ENCODE assay signal across 17 mouse cellular contexts in genomic region chrX:5765702-5766101, GRCm38 (mm10).
DNase-seq lines count a peak whose midpoint lies in the region; TF ChIP-seq lines count a peak whose summit lies in the region.
"Had no signal": no experiment of that assay in that cellular context is flagged by ENCODE, and none has a peak within 500 bp of the region (broad histone marks: within the 10 kb centered on the region; RNA-seq: fewer than 3 reads in every experiment).

No protein-coding gene starts in this region.

- no peak overlapping the region for H3K27ac ChIP-seq in left cerebral cortex, adult 2 months
- H3K27ac ChIP-seq: embryonic facial prominence, embryonic 13.5 days; forebrain, embryonic 13.5 days; gastrocnemius, adult 2 months; hindbrain, embryonic 10.5 days; hindbrain, embryonic 14.5 days had no signal

- DNase-seq in frontal cortex, adult 2 months (ENCODE audit: extremely low spot score in 1 of 2, low spot score in 1 of 2), result peak; percentile 7 to 31
- DNase-seq in frontal cortex, postnatal 14 days (ENCODE audit: low spot score in 2 of 2), result no peak
- peak; percentile 4 to 11 for DNase-seq in left cerebral cortex, adult 9 months (ENCODE audit: low spot score in 2 of 2)
- DNase-seq in left cerebral cortex, adult 2 months (ENCODE audit: extremely low spot score in 1 of 2, low spot score in 2 of 2), result no peak
- peak; percentile 4 for DNase-seq in right cerebral cortex, postnatal 25 days
- DNase-seq in right cerebral cortex, postnatal 14 days, result no peak
- DNase-seq: adrenal gland, postnatal 14 days; cerebellum, adult 18-20 months; cerebellum, adult 9-11 months; cerebellum, postnatal 36 days; gastrocnemius, adult 2 months; gastrocnemius, postnatal 25 days had no signal

- no peak overlapping the region for H3K4me3 ChIP-seq in left cerebral cortex, adult 2 months
- H3K4me3 ChIP-seq: embryonic facial prominence, embryonic 13.5 days; forebrain, embryonic 13.5 days; gastrocnemius, adult 2 months; heart, embryonic 12.5 days; hindbrain, embryonic 10.5 days had no signal

- no peak for TF ChIP-seq CTCF in left cerebral cortex, adult 2 months (IDR thresholded peaks at IDR 0.05)

- intact Hi-C loops in left cerebral cortex, adult 2 months (cut with DNase I), result no loop called here

Comparison
In these comparisons a context has a peak if more than half of its experiments do, and no peak if none do; other contexts are left out.
1. DNase-seq: peak in frontal cortex, adult 2 months (2 of 2), left cerebral cortex, adult 9 months (2 of 2) and right cerebral cortex, postnatal 25 days (single experiment); none in frontal cortex, postnatal 14 days (0 of 2), left cerebral cortex, adult 2 months (0 of 2) and right cerebral cortex, postnatal 14 days (single experiment).